ENCODE assay signal across 11 mouse cellular contexts in genomic region chr11:103174411-103174832, GRCm38 (mm10). TPM values are rescaled to one million over a fixed set of nuclear protein-coding genes. Genes with fewer than 3 reads are reported as not detected.
DNase-seq lines count a peak whose midpoint lies in the region; TF ChIP-seq lines count a peak whose summit lies in the region.
"Had no signal": no experiment of that assay in that cellular context is flagged by ENCODE, and none has a peak within 500 bp of the region (broad histone marks: within the 10 kb centered on the region; RNA-seq: fewer than 3 reads in every experiment).

No protein-coding gene starts in this region.

- no peak for TF ChIP-seq RAD21 in MEL (IDR thresholded peaks at IDR 0.05; ENCODE audit: low read depth, low read length)

- no peaks in the 10 kb centered on the region for H3K9me3 ChIP-seq in MEL (replicated peaks; ENCODE audit: insufficient read depth, low read length)
- no peaks in the 10 kb centered on the region for H3K9me3 ChIP-seq in limb, embryonic 10.5 days (replicated peaks)
- H3K9me3 ChIP-seq: embryonic facial prominence, embryonic 10.5 days; lung, embryonic 15.5 days had no signal

- no peak for TF ChIP-seq EP300 in MEL (IDR thresholded peaks at IDR 0.05; ENCODE audit: low read depth in 1 of 2, low read length in 2 of 2)

- peak overlapping the region; percentile 74 for H3K27ac ChIP-seq in MEL (ENCODE audit: control insufficient read depth, low read depth, low read length)
- H3K27ac ChIP-seq in limb, embryonic 10.5 days: 0 out of 2 replicates have a peak overlapping the region, but pooled peaks have one; percentile 2
- H3K27ac ChIP-seq: embryonic facial prominence, embryonic 10.5 days; lung, embryonic 15.5 days had no signal

- TF ChIP-seq POLR2A in MEL (IDR thresholded peaks at IDR 0.05; ENCODE audit: control insufficient read depth in 1 of 2, insufficient read depth in 1 of 2, low read depth in 1 of 2, low read length in 2 of 2, poor library complexity in 1 of 2): no peak

- H3K27me3 ChIP-seq in MEL (ENCODE audit: control insufficient read depth in 1 of 2, insufficient read depth in 2 of 2, low read length in 2 of 2): peaks cover 3 to 12% of the 10 kb centered on the region in 2 experiments; a peak in 3 of 4 replicates
- H3K27me3 ChIP-seq in limb, embryonic 10.5 days (ENCODE audit: low read depth, poor library complexity, severe bottlenecking): peaks cover 66% of the 10 kb centered on the region

- TF ChIP-seq CTCF in MEL (IDR thresholded peaks at IDR 0.05 in 2 of 3, conservative IDR thresholded peaks at IDR 0.05 in 1 of 3; ENCODE audit: control insufficient read depth in 1 of 3, insufficient read depth in 1 of 3, low read depth in 2 of 3, low read length in 3 of 3, poor library complexity in 1 of 3, severe bottlenecking in 1 of 3): no peak

- H3K4me1 ChIP-seq in MEL (ENCODE audit: control insufficient read depth in 1 of 2, insufficient read depth in 2 of 2, low read length in 2 of 2): peaks cover 7 to 31% of the 10 kb centered on the region in 2 experiments; a peak in 3 of 4 replicates
- peaks cover 24% of the 10 kb centered on the region for H3K4me1 ChIP-seq in limb, embryonic 10.5 days

- no peaks in the 10 kb centered on the region; the same call in 1 of the 2 replicates for H3K79me2 ChIP-seq in MEL (ENCODE audit: control insufficient read depth, insufficient read depth, low read length, poor library complexity)

- H3K36me3 ChIP-seq in MEL (ENCODE audit: control insufficient read depth in 1 of 2, insufficient read depth in 2 of 2, low read length in 2 of 2): peaks cover 0 to 16% of the 10 kb centered on the region in 2 experiments; a peak in 2 of 4 replicates
- H3K36me3 ChIP-seq in limb, embryonic 10.5 days: 0 out of 2 replicates have a peak, but pooled peaks cover 3% of the 10 kb centered on the region
- H3K36me3 ChIP-seq: embryonic facial prominence, embryonic 10.5 days; lung, embryonic 15.5 days had no signal

- peak; percentile 77 for DNase-seq in kidney, adult 11 months
- no peak for DNase-seq in kidney, postnatal 14 days
- DNase-seq in 3T3-L1 (ENCODE audit: low read depth, low spot score) (peak; percentile 80), MEL (ENCODE audit: low read depth, low spot score) (no peak)
- DNase-seq in limb, embryonic 10.5 days (ENCODE audit: low spot score): no peak
- no peak for DNase-seq in right cerebral cortex, adult 18-20 months
- DNase-seq in gastrocnemius, postnatal 10 days: no peak
- DNase-seq: cerebellum, adult 11 months had no signal

- peak overlapping the region; percentile 34 for H3K9ac ChIP-seq in MEL (ENCODE audit: control insufficient read depth, low read depth, low read length, poor library complexity, severe bottlenecking)
- H3K9ac ChIP-seq: lung, embryonic 15.5 days had no signal

- WGBS in limb, embryonic 10.5 days: 81% methylated on average over 5 of the region's 5 CpGs

- no peak overlapping the region for H3K4me3 ChIP-seq in MEL (ENCODE audit: control insufficient read depth in 1 of 2, insufficient read depth in 1 of 2, low read depth in 2 of 2, low read length in 2 of 2)
- no peak overlapping the region for H3K4me3 ChIP-seq in limb, embryonic 10.5 days
- H3K4me3 ChIP-seq: embryonic facial prominence, embryonic 10.5 days; lung, embryonic 15.5 days had no signal

TF ChIP-seq in MEL, 35 proteins besides CTCF, POLR2A, EP300 and RAD21:
- TF ChIP-seq ZNF384 (IDR thresholded peaks at IDR 0.05; ENCODE audit: low read depth, low read length) (0 out of 2 replicates have a peak, but pooled peaks have one; percentile 17), POLR2AphosphoS2 (IDR thresholded peaks at IDR 0.05; ENCODE audit: low read length) (no peak)

RNA-seq across cellular contexts. Expression of gene Fmnl1, which starts 3.5 kb away (rescaled TPM):
- total RNA-seq in MEL (2012; rRNA removed): 1.4 and 1.7 TPM in 2 replicates
- 10 to 100 TPM in 1 of 2 experiments, not detected in 1; 17.2 TPM for polyA plus RNA-seq in MEL (2012; ENCODE audit: insufficient read depth in 1 of 2, insufficient read length in 2 of 2, low read depth in 1 of 2, low replicate concordance in 2 of 2, missing spikeins in 1 of 2)
- polyA plus RNA-seq in limb, embryonic 10.5 days (2016; fragmentation: Nextera tagmentation; extraction: Ambion mirVana): 0.49 and 0.73 TPM in 2 replicates
- 1 to 10 TPM; 6.3 to 8.9 TPM for total RNA-seq in gastrocnemius, postnatal 10 days (2021)

RNA-seq across cellular contexts. Expression of gene 1700023F06Rik, which starts 33.9 kb away (rescaled TPM):
- total RNA-seq in MEL (2012; rRNA removed): not detected in 2 replicates
- not detected for polyA plus RNA-seq in MEL (2012; ENCODE audit: insufficient read depth in 1 of 2, insufficient read length in 2 of 2, low read depth in 1 of 2, low replicate concordance in 2 of 2, missing spikeins in 1 of 2)
- polyA plus RNA-seq in limb, embryonic 10.5 days (2016; fragmentation: Nextera tagmentation; extraction: Ambion mirVana): 0.29 and 0.30 TPM in 2 replicates
- not detected for total RNA-seq in gastrocnemius, postnatal 10 days (2021)
- total RNA-seq: hematopoietic stem cell, adult 5-6 weeks had no signal

RNA-seq across cellular contexts. Expression of gene Hexim2, which starts 42.2 kb away (rescaled TPM):
- total RNA-seq in MEL (2012; rRNA removed): 12.3 and 17.2 TPM in 2 replicates
- 10 to 100 TPM in 1 of 2 experiments, not detected in 1; 12.5 TPM for polyA plus RNA-seq in MEL (2012; ENCODE audit: insufficient read depth in 1 of 2, insufficient read length in 2 of 2, low read depth in 1 of 2, low replicate concordance in 2 of 2, missing spikeins in 1 of 2)
- polyA plus RNA-seq in limb, embryonic 10.5 days (2016; fragmentation: Nextera tagmentation; extraction: Ambion mirVana): 10.1 and 12.3 TPM in 2 replicates
- 1 to 10 TPM; 5.8 to 6.7 TPM for total RNA-seq in gastrocnemius, postnatal 10 days (2021)

RNA-seq across cellular contexts. Expression of gene Spata32, which starts 43.8 kb away (rescaled TPM):
- total RNA-seq in MEL (2012; rRNA removed): not detected in 2 replicates
- polyA plus RNA-seq in MEL (2012; ENCODE audit: insufficient read depth in 1 of 2, insufficient read length in 2 of 2, low read depth in 1 of 2, low replicate concordance in 2 of 2, missing spikeins in 1 of 2): not detected
- polyA plus RNA-seq in limb, embryonic 10.5 days (2016; fragmentation: Nextera tagmentation; extraction: Ambion mirVana): not detected in 2 replicates
- not detected for total RNA-seq in gastrocnemius, postnatal 10 days (2021)
- total RNA-seq: hematopoietic stem cell, adult 5-6 weeks had no signal
- polyA plus RNA-seq: embryonic facial prominence, embryonic 10.5 days; lung, embryonic 15.5 days had no signal

RNA-seq across cellular contexts. Expression of gene Hexim1, which starts 58.4 kb away (rescaled TPM):
- total RNA-seq in MEL (2012; rRNA removed): 17.3 and 18.4 TPM in 2 replicates
- 10 to 100 TPM in 1 of 2 experiments, not detected in 1; 25.4 TPM for polyA plus RNA-seq in MEL (2012; ENCODE audit: insufficient read depth in 1 of 2, insufficient read length in 2 of 2, low read depth in 1 of 2, low replicate concordance in 2 of 2, missing spikeins in 1 of 2)
- polyA plus RNA-seq in limb, embryonic 10.5 days (2016; fragmentation: Nextera tagmentation; extraction: Ambion mirVana): 1.8 and 2.4 TPM in 2 replicates
- 10 to 100 TPM; 24.0 to 26.7 TPM for total RNA-seq in gastrocnemius, postnatal 10 days (2021)

Comparison
In these comparisons a context has a peak if more than half of its experiments do, and no peak if none do; other contexts are left out.
1. DNase-seq: peak in kidney, adult 11 months (single experiment) and 3T3-L1 (single experiment); none in kidney, postnatal 14 days (single experiment), MEL (single experiment), limb, embryonic 10.5 days (single experiment), right cerebral cortex, adult 18-20 months (single experiment) and gastrocnemius, postnatal 10 days (single experiment).